Mouse (Mus musculus) subcutaneous adipose tissue, adult 2 months (tissue): ENCODE data around the gene Tpsab1. TPM values are rescaled to one million over a fixed set of nuclear protein-coding genes. Genes with fewer than 3 reads are reported as not detected.

Experiments used
- polyA plus RNA-seq: library from polyadenylated mRNA; depleted of rRNA; stranded (reverse); fragments of >200 nt; gene quantifications from 2 replicates; pipeline ENCODE4 v1.2.3, GENCODE M21; 2012; ENCODE audit warnings: low replicate concordance; rRNA removed

Tpsab1 gene
- 0.64 and 1.0 TPM in 2 replicates for polyA plus RNA-seq

DNA sequence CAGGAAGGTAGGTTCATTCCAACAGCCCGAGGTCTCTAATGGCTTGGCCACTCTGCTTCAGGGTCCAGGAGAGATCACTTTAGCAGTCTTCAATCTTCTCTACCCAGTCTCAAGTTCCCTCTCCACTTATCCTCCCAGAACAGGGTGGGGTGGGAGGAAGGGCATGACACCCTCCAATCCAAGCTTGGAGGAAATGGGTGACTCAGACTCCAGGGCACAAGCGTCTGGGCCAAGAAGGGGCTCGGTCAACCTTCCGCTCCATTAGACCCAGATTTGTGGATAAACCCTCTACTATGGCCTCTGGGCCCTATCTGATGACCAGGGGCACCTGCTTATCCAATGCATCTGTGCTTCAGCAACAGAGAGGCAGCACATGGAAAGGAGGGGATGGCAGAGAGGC is at the start of gene Tpsab1:
Gene Tpsab1 (minus strand): TSS at position 101 of the 400 bp plus-strand sequence.

DNA sequence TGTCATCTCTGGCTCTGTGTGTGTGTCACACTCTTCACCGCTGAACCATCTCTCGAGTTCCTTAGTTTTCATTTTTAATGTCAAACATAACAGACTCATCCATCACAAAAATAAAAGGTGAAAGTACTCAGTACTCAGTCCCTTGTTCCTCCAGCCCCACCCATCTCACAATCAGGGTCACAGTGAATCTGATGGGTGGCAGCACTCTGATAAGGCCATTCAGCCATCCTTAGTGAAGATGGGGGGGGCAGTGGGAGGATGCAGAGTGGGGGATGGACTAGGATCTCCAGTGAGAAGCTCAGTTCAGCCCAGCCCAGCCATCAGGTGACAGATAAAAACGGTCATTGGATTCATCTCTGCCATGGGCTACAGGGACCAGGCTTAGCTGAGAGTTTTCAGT is 23.6 kb upstream of the Tpsab1 start, which contains the start of gene Tpsg1:
Gene Tpsg1 (plus strand): TSS at position 301 of the 400 bp plus-strand sequence.

DNA sequence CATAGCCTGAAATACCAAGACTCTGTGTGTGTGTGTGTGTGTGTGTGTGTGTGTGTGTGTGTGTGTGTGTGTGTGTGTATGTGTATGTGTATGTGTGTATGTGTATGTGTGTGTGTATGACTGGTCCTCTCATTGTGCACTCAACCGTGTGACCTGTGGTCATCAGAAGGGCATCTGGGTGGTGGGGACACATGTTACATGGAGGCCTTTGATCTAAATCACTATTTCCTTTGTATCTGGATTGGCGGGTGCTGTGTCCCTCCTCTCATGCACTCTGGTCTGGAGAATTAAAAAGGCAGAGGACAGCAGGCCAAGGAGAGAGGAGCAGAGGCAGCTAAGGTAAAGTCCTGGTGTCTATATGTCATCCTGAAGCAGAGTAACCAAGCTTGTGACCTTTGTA is 20.6 kb upstream of the Tpsab1 start, which contains the start of gene Tpsb2:
Gene Tpsb2 (plus strand): TSS at position 301 of the 400 bp plus-strand sequence.

DNA sequence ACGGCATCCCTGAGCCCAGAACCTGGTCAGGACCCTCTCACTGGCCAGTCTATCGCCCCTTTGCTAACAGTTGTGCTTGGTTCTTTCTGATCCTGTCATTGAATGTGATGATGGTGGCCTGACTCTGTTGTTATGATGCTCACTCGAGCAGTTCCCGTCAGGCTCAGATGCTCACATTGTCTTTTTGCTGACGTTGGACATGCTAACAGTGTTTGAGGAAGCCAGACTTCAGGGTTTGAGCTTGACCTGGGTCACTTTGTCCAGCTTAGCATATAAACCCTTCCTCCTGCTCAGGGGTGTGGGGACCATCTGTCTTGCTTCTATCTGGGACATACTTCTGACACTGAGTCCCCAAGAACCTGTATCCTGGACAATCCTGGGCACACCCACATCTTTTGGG is 27.0 kb downstream of the Tpsab1 start, which contains the start of gene Prss29:
Gene Prss29 (plus strand): TSS at position 301 of the 400 bp plus-strand sequence.

DNA sequence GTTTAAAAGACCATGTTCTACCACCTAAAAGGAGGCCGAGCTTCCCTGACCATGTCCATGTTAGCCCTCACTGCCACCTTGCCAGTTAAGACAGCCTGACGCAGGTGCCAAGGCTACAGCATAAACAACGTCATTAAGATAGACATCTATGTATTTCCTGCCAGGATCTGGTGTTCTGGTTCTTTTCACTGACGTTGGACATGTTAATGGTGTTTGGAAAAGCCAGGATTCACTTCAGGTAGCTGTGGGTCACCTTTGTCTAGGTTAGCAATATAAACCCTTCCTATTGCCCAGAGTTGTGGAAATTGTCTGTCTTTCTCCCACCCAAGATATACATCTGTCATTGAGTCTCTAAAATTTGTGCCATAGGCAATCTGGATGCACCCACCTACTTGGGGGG is 37.0 kb downstream of the Tpsab1 start, which contains the start of gene Prss28:
Gene Prss28 (plus strand): TSS at position 301 of the 400 bp plus-strand sequence.

DNA sequence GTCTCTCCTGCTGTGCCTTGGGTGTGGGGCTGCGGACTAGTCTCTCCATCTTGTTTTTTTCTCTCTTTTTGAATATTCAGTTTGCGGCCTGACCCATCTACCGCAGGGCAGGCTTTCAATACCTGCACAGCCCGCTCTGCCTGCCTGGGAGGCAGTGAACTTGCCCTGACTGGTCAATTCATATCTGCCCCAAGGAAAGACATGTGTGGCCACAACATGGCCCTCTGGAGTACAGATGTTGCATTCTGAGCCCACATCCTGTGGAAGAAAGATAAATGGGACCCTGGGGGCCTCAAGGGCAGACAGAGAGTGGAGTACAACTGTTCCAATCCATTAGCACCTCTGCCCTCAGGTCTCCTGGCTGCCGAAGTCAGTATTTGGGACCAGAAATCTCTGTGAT is 47.3 kb downstream of the Tpsab1 start, which contains the start of gene Prss34:
Gene Prss34 (plus strand): TSS at position 301 of the 400 bp plus-strand sequence.

Other genes starting within 250 kb of the Tpsab1 start
- 15.3 and 43.8 TPM in 2 replicates for gene Telo2, start 229.6 kb downstream of the Tpsab1 start, polyA plus RNA-seq
- 0.11 TPM in 1 of 2 replicates, not detected in the other for gene Ptx4, start 224.8 kb downstream of the Tpsab1 start, polyA plus RNA-seq
- gene Clcn7, start 212.2 kb downstream of the Tpsab1 start, polyA plus RNA-seq, result 42.8 and 52.6 TPM in 2 replicates
- gene Ccdc154, start 183.1 kb downstream of the Tpsab1 start, polyA plus RNA-seq, result 0.04 TPM in 1 of 2 replicates, not detected in the other
- gene Gm38655, start 170.1 kb downstream of the Tpsab1 start, polyA plus RNA-seq, result not detected in 2 replicates
- gene BC003965, start 161.0 kb downstream of the Tpsab1 start, polyA plus RNA-seq, result 12.1 and 13.6 TPM in 2 replicates
- gene Unkl, start 157.2 kb downstream of the Tpsab1 start, polyA plus RNA-seq, result 12.5 and 21.7 TPM in 2 replicates
- 40.8 and 46.8 TPM in 2 replicates for gene Gnptg, start 105.4 kb downstream of the Tpsab1 start, polyA plus RNA-seq
- 21.1 and 23.1 TPM in 2 replicates for gene Tsr3, start 105.4 kb downstream of the Tpsab1 start, polyA plus RNA-seq
- gene Baiap3, start 89.2 kb downstream of the Tpsab1 start, polyA plus RNA-seq, result 5.7 and 6.2 TPM in 2 replicates
- gene Ube2i, start 70.9 kb downstream of the Tpsab1 start, polyA plus RNA-seq, result 103 and 196 TPM in 2 replicates
- 0.09 and 1.2 TPM in 2 replicates for gene Prss34, start 47.2 kb downstream of the Tpsab1 start, polyA plus RNA-seq
- not detected in 2 replicates for gene Prss28, start 36.9 kb downstream of the Tpsab1 start, polyA plus RNA-seq
- gene Prss29, start 26.9 kb downstream of the Tpsab1 start, polyA plus RNA-seq, result not detected in 2 replicates
- gene Tpsb2, start 20.7 kb upstream of the Tpsab1 start, polyA plus RNA-seq, result 2.8 and 25.6 TPM in 2 replicates
- gene Tpsg1, start 23.7 kb upstream of the Tpsab1 start, polyA plus RNA-seq, result 0.39 TPM in 1 of 2 replicates, not detected in the other
- 1.9 and 28.2 TPM in 2 replicates for gene Cacna1h, start 88.2 kb upstream of the Tpsab1 start, polyA plus RNA-seq
- gene Tekt4, start 109.1 kb upstream of the Tpsab1 start, polyA plus RNA-seq, result 0.13 TPM in 1 of 2 replicates, not detected in the other
- gene Sstr5, start 151.7 kb upstream of the Tpsab1 start, polyA plus RNA-seq, result not detected in 2 replicates
- gene Sox8, start 225.1 kb upstream of the Tpsab1 start, polyA plus RNA-seq, result 0.64 and 1.4 TPM in 2 replicates
- 29.3 and 35.8 TPM in 2 replicates for gene Lmf1, start 233.5 kb upstream of the Tpsab1 start, polyA plus RNA-seq